Mouse (Mus musculus) heart, postnatal 36 days (tissue): ENCODE measurements around the gene Fastkd1. TPM values are rescaled to one million over a fixed set of nuclear protein-coding genes. Genes with fewer than 3 reads are reported as not detected.
"Not testable (repeated sequence)": the region's sequence is repeated elsewhere in the genome, so short reads cannot be mapped to it uniquely, and the experiment has no call there.

Experiments used
- DNase-seq, 2 experiments: peaks; one replicate each; pipeline ENCODE4 v3.0.0; 2021 to 2022
- intact Hi-C: fragments of 180-260 bp; cut with DNase I; formaldehyde crosslinking; loops from one replicate; pipeline ENCODE4 v1.15.1; 2025
- total RNA-seq, 2 experiments: library from RNA; stranded (reverse); gene quantifications; 2 replicates each; pipeline ENCODE4 v1.2.3; 2021

Gene Fastkd1
- 10 to 100 TPM; 27.2 to 35.9 TPM for total RNA-seq

GRCm38 (mm10) chr2:69712981-69713625 lies at the start of gene Fastkd1:
Gene Fastkd1, minus strand, starts transcription at chr2:69713516.
- intact Hi-C loops, result loop anchor here (5.0 kb wide), 1 partner anchor 66 kb away; the partner anchor contains the start of gene Bbs5
- DNase-seq, result peak; percentile 81 to 86

GRCm38 (mm10) chr2:69760980-69761379 lies 47.7 kb upstream of the Fastkd1 start:
- DNase-seq, result no peak
- intact Hi-C loops, result no loop called here

GRCm38 (mm10) chr2:69745091-69745490 lies 31.8 kb upstream of the Fastkd1 start:
- no peak for DNase-seq
- intact Hi-C loops, result no loop called here

DNA sequence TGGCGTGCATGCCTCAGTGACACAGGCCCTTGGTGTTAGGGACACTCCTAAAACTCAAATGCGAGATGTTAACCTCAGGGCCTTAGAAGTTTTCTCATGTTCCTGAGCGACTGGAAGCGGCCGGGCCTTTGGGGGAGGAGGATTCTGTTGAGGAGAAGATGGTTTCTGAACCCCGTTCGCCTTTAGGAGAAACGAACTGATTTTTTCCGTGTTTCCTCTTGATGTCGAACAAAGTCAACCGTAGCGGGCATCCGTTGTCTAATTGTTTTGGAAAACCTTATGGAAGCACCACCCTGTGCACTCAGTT lies 10.2 kb upstream of the Fastkd1 start:
- intact Hi-C loops, result loop anchor here (2.0 kb wide), 2 partner anchors 67 to 137 kb away; partner anchors contain the start of gene Ssb
- DNase-seq, result no peak

- DNase-seq, result peak; percentile 94 to 95
- intact Hi-C loops, result loop anchor here (2.0 kb wide), 2 partner anchors 68 to 138 kb away; partner anchors contain the start of gene Ssb
Observed at GRCm38 (mm10) chr2:69722650-69723518, 9.6 kb upstream of the Fastkd1 start.

- intact Hi-C loops, result loop anchor here (2.0 kb wide), 2 partner anchors 69 to 139 kb away; partner anchors contain the start of gene Ssb
- DNase-seq, result no peak
Observed at GRCm38 (mm10) chr2:69722273-69722649, 8.9 kb upstream of the Fastkd1 start, which contains the start of gene Ppig. Gene Ppig, plus strand, starts transcription at chr2:69722545.

DNA sequence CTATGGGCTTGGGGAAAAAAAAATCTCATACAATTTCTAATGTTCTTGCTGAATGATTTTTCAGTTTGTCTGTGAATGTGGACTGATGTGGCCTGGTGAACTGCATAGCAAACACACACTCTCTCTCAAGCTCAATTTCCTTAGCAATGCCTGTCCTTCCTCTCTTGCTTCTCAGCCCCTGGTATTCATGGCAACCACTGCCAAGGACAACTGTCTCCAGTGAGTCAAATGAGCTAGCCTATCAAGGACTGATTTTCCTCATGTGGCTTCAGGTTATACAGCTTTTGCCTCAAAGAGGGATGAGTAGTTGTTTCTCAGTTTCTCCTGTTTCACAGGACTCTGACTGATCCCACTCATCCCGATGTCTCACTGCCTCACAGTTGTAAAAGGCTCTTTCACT lies 5.8 kb upstream of the Fastkd1 start:
- intact Hi-C loops, result no loop called here
- no peak for DNase-seq

- DNase-seq, result no peak
- intact Hi-C loops, result no loop called here
Observed at GRCm38 (mm10) chr2:69716483-69716882, 3.2 kb upstream of the Fastkd1 start.

DNA sequence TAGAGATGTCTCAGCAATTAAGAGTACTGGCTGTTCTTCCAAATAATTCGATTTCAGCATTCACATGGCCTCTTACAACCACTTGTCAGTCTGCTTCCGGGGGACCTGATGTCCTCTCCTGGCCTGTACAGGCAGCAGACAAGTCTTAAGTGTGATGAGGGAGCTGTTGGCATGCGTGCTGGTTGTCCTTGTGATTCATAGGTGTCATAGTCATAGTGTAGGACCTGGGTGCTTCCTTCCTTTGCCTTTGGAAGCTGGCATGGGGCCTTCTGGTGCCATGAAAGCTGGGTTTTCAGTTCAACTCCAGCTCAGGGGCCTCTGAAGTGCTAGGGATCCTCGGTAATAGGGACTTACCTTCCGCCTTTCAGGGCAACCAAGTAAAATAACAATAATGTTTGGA lies 810 bp upstream of the Fastkd1 start:
- DNase-seq, result no peak
- intact Hi-C loops, result loop anchor here (5.0 kb wide), 1 partner anchor 67 kb away; the partner anchor contains the start of gene Bbs5

DNA sequence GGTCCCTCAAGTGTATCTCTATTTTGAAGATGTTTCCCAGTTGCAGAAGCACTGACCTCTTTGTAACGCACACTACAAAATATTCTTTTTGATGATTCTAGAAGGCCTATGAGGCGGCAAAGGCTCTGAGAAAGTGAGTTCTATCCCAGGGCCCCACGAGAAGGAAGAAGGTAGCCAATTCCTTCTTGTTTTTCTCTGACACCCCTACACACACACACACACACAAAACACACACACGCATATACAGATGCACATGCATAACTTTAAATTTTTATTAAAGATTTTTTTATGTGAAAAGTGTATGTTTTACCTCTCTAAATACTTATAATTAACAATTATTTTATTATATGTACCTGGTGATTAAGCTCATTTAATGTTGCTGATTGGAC lies 304 bp upstream of the Fastkd1 start:
- intact Hi-C loops, result loop anchor here (5.0 kb wide), 1 partner anchor 66 kb away; the partner anchor contains the start of gene Bbs5
- DNase-seq, result no peak

GRCm38 (mm10) chr2:69712171-69712570 lies 1.1 kb downstream of the Fastkd1 start:
- intact Hi-C loops, result loop anchor here (5.0 kb wide), 1 partner anchor 65 kb away; the partner anchor contains the start of gene Bbs5
- DNase-seq, result no peak

DNA sequence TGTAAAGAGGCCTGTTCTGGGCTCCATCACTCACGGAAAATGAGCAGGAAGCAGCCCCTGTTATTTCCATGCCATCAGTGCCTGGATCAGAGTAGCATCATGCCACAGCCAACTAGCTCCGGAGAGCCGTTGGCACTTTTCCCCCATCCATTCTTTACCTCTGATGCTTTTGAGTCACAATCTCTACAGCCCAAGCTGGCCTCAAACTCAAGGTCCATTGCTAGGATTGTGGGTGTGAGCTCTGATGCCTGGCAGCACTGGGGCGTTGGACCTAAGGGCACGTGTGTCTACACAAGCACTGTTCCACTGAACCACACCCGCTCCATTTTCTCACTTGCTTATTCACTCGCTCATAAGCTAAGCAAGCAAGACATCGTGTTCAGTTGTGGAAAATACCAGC lies 12.9 kb downstream of the Fastkd1 start:
- no peak for DNase-seq
- intact Hi-C loops, result no loop called here

DNA sequence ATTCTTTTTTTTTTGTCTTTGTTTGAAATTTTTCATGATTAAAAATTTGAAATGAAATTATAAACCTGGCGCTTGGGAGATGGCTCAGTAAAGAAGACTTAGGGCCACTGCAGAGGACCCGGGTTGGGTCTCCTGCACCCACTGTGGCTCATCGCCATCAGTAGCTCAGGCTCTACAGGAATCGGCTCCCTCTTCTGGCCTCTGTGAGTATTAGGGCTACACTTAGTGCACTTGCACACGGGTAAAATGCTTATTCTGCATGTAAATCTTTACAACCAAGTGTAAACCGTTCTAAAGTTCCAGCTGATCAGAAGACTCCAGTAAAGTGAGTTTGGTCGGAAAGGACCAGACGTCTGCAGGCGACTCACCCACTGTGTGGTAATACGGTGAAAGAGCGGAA lies 19.8 kb downstream of the Fastkd1 start:
- DNase-seq, result no peak
- intact Hi-C loops, result no loop called here

DNA sequence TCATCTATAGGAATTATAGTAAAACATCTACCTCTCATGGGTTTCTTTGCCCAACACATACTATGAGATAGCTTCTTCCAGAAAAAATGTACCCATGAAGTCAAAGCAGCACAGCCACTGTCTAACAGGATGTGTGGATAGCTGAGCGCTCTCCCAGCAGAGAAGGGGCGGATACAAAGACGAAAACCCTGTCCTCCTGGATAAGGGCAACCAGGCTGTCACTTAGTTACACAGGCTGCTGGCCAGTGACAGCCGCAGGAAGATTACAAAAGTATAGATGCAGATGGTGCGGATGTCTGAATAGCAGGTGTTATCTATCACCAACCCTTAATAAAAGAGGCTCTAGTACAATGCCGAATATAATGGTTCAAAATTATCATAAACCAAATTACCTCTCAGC lies 22.5 kb downstream of the Fastkd1 start:
- DNase-seq, result no peak
- intact Hi-C loops, result no loop called here

DNA sequence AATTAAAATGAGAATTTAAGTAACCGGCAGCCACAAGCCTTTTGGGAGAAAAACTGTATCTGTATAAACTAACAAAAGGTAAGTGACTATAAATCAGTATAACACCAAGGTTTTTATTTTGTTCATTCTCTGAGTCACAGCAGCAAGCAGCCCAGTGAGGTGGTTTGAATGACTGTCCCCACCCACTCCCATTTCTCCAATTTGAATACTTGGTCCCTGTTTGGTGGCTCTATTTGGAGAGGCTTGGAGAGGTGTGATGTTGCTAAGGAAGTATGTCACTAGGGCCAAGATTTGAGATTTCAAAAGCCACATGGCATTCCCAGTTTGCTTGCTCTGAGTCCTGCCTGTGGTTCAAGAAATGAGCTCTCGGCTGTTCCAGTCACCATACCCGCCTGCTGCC lies 23.1 kb downstream of the Fastkd1 start:
- no peak for DNase-seq
- intact Hi-C loops, result no loop called here

DNA sequence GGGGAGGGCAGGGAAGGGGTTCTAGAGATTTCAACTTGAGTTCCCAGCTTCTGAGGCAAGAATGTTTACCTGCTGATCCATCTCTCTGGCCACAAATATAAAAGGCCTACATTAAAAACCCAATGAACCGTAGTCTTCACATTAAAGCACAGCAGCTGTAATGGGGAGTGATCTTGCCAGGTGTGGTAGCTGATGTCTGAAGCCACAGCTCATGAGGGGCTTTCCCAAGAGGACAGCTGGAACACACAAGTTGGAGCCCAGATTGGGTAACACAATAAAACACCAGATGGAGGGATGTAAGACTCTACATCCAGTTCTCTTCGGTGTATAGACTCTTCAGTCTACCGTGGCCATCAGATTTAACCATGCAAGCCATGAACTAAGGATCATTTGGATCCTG lies 28.8 kb downstream of the Fastkd1 start:
- intact Hi-C loops, result no loop called here
- DNase-seq, result no peak

- no peak for DNase-seq
- intact Hi-C loops, result no loop called here
Observed at GRCm38 (mm10) chr2:69683036-69683805, 30.1 kb downstream of the Fastkd1 start.

- intact Hi-C loops, result no loop called here
- DNase-seq, result no peak
Observed at GRCm38 (mm10) chr2:69681931-69682330, 31.4 kb downstream of the Fastkd1 start.

DNA sequence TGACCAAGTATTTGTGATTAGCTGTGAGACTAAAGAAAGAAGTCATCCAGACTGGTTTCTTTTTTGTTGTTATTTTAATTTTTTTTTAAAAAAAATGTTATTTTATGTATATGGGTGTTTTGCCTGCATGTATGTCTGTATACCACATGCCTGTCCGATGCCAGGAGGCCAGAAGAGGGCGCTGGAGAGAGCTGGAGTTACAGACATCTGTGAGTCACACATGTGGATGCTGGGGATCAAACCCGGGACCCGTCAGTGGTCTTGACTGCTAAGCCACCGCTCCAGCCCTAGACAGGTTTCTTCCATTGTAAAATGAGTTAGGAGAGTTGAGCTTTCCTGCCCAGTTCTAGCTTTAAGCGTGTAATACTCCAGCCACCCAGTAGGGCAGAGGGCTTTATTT lies 33.3 kb downstream of the Fastkd1 start:
- intact Hi-C loops, result no loop called here
- no peak for DNase-seq

DNA sequence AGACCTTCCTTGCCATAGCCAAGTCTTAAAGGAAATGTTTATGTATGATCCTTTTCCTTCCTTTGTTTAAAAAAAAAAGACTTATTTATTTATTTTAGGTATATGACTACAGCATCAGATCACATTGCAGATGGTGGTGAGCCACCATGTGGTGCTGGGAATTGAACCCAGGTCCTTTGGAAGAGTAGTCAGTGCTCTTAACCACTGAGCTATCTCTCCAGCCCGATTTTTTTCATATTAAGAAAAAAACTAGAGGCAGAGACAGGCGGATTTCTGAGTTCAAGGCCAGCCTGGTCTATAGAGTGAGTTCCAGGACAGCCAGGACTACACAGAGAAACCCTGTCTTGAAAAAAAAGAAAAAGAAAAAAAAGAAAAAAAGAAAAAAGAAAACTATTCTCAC lies 36.1 kb downstream of the Fastkd1 start:
- DNase-seq, intact Hi-C loops: not testable (repeated sequence)

DNA sequence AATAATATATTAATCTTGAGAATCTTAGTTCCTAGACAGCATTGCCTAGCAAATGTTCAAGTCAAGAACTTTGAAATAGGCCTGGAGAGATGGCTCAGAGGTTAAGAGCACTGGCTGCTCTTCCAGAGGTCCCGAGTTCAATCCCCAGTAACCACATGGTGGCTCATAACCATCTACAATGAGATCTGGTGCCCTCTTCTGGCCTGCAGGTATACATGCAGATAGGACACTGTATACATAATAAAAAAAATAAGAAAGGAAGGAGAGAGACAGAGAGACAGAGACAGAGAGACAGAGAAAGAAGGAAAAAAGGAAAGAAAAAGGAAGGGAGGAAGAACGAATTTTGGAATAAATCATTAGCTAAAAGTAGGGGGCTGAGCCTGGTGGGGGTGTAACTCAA lies 36.6 kb downstream of the Fastkd1 start:
- intact Hi-C loops, result no loop called here
- DNase-seq, result no peak
